In genomic region chr12:9581011-9581410, GRCm38 (mm10) we compare ENCODE assay signal across 10 mouse cellular contexts. TPM values are rescaled to one million over a fixed set of nuclear protein-coding genes. Genes with fewer than 3 reads are reported as not detected.
DNase-seq lines count a peak whose midpoint lies in the region; ATAC-seq and TF ChIP-seq lines count a peak whose summit lies in the region.
"Had no signal": no experiment of that assay in that cellular context is flagged by ENCODE, and none has a peak within 500 bp of the region (broad histone marks: within the 10 kb centered on the region; RNA-seq: fewer than 3 reads in every experiment).

No protein-coding gene starts in this region.

- H3K9ac ChIP-seq in lung, embryonic 15.5 days, result no peak overlapping the region; the same call in 1 of the 2 replicates
- H3K9ac ChIP-seq in forebrain, embryonic 15.5 days (replicated peaks), result no peak overlapping the region
- H3K9ac ChIP-seq in limb, embryonic 12.5 days (replicated peaks), result peak overlapping the region; percentile 51; the same call in 1 of the 2 replicates

- no peak for ATAC-seq in lung, embryonic 15.5 days (ENCODE audit: borderline replicate concordance, extremely low read depth, low FRiP score, low TSS enrichment)
- no peak for ATAC-seq in forebrain, embryonic 15.5 days (replicated peaks)
- no peak for ATAC-seq in limb, embryonic 12.5 days (ENCODE audit: insufficient number of reproducible peaks, insufficient read depth, low FRiP score, low TSS enrichment, low read depth)
- ATAC-seq: activated CD4-positive, CD25-positive, alpha-beta regulatory T cell, adult 4 months had no signal

- H3K4me3 ChIP-seq in lung, embryonic 15.5 days, result peak overlapping the region; percentile 31
- H3K4me3 ChIP-seq in forebrain, embryonic 15.5 days, result 0 out of 2 replicates have a peak overlapping the region, but pooled peaks have one; percentile 6
- H3K4me3 ChIP-seq in limb, embryonic 12.5 days (replicated peaks), result peak overlapping the region; percentile 61
- H3K4me3 ChIP-seq in lung, adult 2 months (replicated peaks; ENCODE audit: extremely low read depth, low read depth, low read length), result no peak overlapping the region

- DNase-seq in lung, adult 18-20 months, result no peak
- peak; percentile 57 for DNase-seq in retina, postnatal 1 day
- no peak for DNase-seq in spleen, postnatal 10 days (ENCODE audit: low spot score in 2 of 2)
- no peak for DNase-seq in lung, adult 2 months
- DNase-seq in yolk sac, embryonic 10.5 days (ENCODE audit: low spot score), result no peak
- DNase-seq: thymus, postnatal 36 days had no signal

- WGBS in lung, embryonic 15.5 days, result 22% methylated on average over 30 of the region's 30 CpGs
- under 1% methylated on average over 30 of the region's 30 CpGs for WGBS in forebrain, embryonic 15.5 days
- 1% methylated on average over 30 of the region's 30 CpGs for WGBS in limb, embryonic 12.5 days
- WGBS in lung, adult 2 months, result 16% methylated on average over 30 of the region's 30 CpGs

- no peaks in the 10 kb centered on the region for H3K36me3 ChIP-seq in lung, embryonic 15.5 days
- no peaks in the 10 kb centered on the region for H3K36me3 ChIP-seq in forebrain, embryonic 15.5 days
- H3K36me3 ChIP-seq in limb, embryonic 12.5 days, result peaks cover 4% of the 10 kb centered on the region; the same call in 1 of the 2 replicates

- TF ChIP-seq POLR2A in lung, adult 2 months (IDR thresholded peaks at IDR 0.05; ENCODE audit: borderline replicate concordance, extremely low read depth, low read depth, low read length), result no peak

- no peak overlapping the region for H3K27ac ChIP-seq in lung, embryonic 15.5 days
- H3K27ac ChIP-seq in forebrain, embryonic 15.5 days (replicated peaks), result no peak overlapping the region
- no peak overlapping the region for H3K27ac ChIP-seq in limb, embryonic 12.5 days

- peaks cover 65% of the 10 kb centered on the region for H3K27me3 ChIP-seq in lung, embryonic 15.5 days
- peaks cover 85% of the 10 kb centered on the region for H3K27me3 ChIP-seq in forebrain, embryonic 15.5 days
- H3K27me3 ChIP-seq in limb, embryonic 12.5 days, result peaks cover 85% of the 10 kb centered on the region

- TF ChIP-seq CTCF in lung, adult 2 months (IDR thresholded peaks at IDR 0.05; ENCODE audit: insufficient read depth, low read length), result no peak

- H3K9me3 ChIP-seq in lung, embryonic 15.5 days, result no peaks in the 10 kb centered on the region
- H3K9me3 ChIP-seq in forebrain, embryonic 15.5 days, result no peaks in the 10 kb centered on the region
- H3K9me3 ChIP-seq in limb, embryonic 12.5 days, result no peaks in the 10 kb centered on the region

- peaks cover 45% of the 10 kb centered on the region for H3K4me1 ChIP-seq in lung, embryonic 15.5 days
- peaks cover 24% of the 10 kb centered on the region for H3K4me1 ChIP-seq in forebrain, embryonic 15.5 days
- peaks cover 71% of the 10 kb centered on the region for H3K4me1 ChIP-seq in limb, embryonic 12.5 days (replicated peaks)
- no peaks in the 10 kb centered on the region; the same call in 1 of the 2 replicates for H3K4me1 ChIP-seq in lung, adult 2 months (ENCODE audit: control insufficient read depth, insufficient read depth, low read length)

- H3K4me2 ChIP-seq in lung, embryonic 15.5 days, result peak overlapping the region; percentile 53
- peak overlapping the region; percentile 23; the same call in 1 of the 2 replicates for H3K4me2 ChIP-seq in forebrain, embryonic 15.5 days (replicated peaks)
- H3K4me2 ChIP-seq in limb, embryonic 12.5 days, result peak overlapping the region; percentile 76

RNA-seq across cellular contexts. Expression of gene Osr1, which starts 11.1 kb away (rescaled TPM):
- 19.1 and 19.3 TPM in 2 replicates for polyA plus RNA-seq in lung, embryonic 15.5 days (2015; fragmentation: Nextera tagmentation; extraction: Ambion mirVana)
- polyA plus RNA-seq in forebrain, embryonic 15.5 days (2015; fragmentation: Nextera tagmentation; extraction: Ambion mirVana), result 4.1 and 4.2 TPM in 2 replicates
- 47.8 and 66.8 TPM in 2 replicates for polyA plus RNA-seq in limb, embryonic 12.5 days (2016; fragmentation: Nextera tagmentation; extraction: Ambion mirVana)
- polyA plus RNA-seq in lung, adult 2 months (2012; rRNA removed), result 28.3 and 34.2 TPM in 2 replicates
- polyA plus RNA-seq: activated CD4-positive, CD25-positive, alpha-beta regulatory T cell, adult 4 months had no signal

Comparison
In these comparisons a context has a peak if more than half of its experiments do, and no peak if none do; other contexts are left out.
1. H3K4me2 ChIP-seq: peak in every context shown above with its lines; median percentile 76 in limb, embryonic 12.5 days; 53 in lung, embryonic 15.5 days; 23 in forebrain, embryonic 15.5 days.